Mouse (Mus musculus) CH12.LX (cell line): ENCODE measurements at regions not wholly inside any gene's neighbourhood (a gene's known extent, or its start where the extent isn't known, plus 50 kb on each side); places are given as distances from the start of the nearest gene placed in this dataset.

Experiments
- CHD1 ChIP-seq: IDR thresholded peaks from 2 replicates; pipeline ENCODE4 v1.6.1; 2012; ENCODE audit warnings: low read depth, low read length, improper control_type of control experiment, inconsistent platforms
- CTCF ChIP-seq, 2 experiments: IDR thresholded peaks in 1 of 2; conservative IDR thresholded peaks in 1 of 2; 2 replicates each; pipeline ENCODE4 v1.5.1; 2011 to 2012; ENCODE audit warnings: low read depth in 2 of 2, low read length in 2 of 2, improper control_type of control experiment in 1 of 2, inconsistent platforms in 1 of 2, mild to moderate bottlenecking in 1 of 2, moderate library complexity in 1 of 2
- EP300 ChIP-seq: IDR thresholded peaks from 2 replicates; pipeline ENCODE4 v1.6.1; 2011; ENCODE audit warnings: low read length, improper control_type of control experiment
- MYC ChIP-seq: IDR thresholded peaks from 2 replicates; pipeline ENCODE4 v1.6.1; 2011; ENCODE audit warnings: low read depth, mild to moderate bottlenecking, improper control_type of control experiment, low read length
- NRF1 ChIP-seq: IDR thresholded peaks from 2 replicates; pipeline ENCODE4 v1.6.1; 2014; ENCODE audit warnings: low read depth, mild to moderate bottlenecking, inconsistent platforms, low read length, improper control_type of control experiment, moderate library complexity
- POLR2A ChIP-seq: IDR thresholded peaks from 2 replicates; pipeline ENCODE4 v1.6.1; 2011; ENCODE audit warnings: low read depth, mild to moderate bottlenecking, improper control_type of control experiment, low read length

DNA sequence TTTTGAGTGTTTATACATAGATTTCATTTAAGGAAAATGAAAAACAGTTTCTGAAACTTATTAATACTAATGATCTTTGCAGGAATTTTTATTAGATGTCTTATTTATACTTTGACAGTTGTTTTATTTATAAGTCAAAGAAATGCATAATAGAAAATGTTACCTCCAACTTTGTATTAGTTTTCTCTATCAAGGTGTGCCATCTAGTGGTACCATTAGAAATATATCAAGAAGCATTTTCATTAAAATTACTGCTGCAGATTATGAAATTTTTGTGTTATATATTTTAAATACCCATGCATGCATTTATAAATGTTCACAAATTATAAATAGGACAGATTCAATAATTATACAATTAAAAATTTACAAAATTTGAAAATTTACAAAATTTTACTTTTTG, 206.6 kb downstream of the Alx1 start:
- TF ChIP-seq POLR2A (no peak), NRF1 (no peak), CTCF (conservative IDR thresholded peaks at IDR 0.05 in 1 of 2, IDR thresholded peaks at IDR 0.05 in 1 of 2; ENCODE audit: low read depth in 2 of 2, low read length in 2 of 2) (no peak), MYC (no peak), CHD1 (no peak), EP300 (no peak)
